Mouse (Mus musculus) urinary bladder, postnatal 25 days (tissue): ENCODE data around the gene Arid5b.
A peak's percentile ranks its signal among the peaks of the same experiment; 100 is the strongest.

Source experiments
- DNase-seq: peaks from one replicate; pipeline ENCODE4 v3.0.0; 2022; ENCODE audit warnings: low spot score

The Arid5b gene

GRCm38 (mm10) chr10:68269789-68270188 is 8.8 kb downstream of the Arid5b start:
- no peak for DNase-seq

GRCm38 (mm10) chr10:68268629-68269028 is 9.9 kb downstream of the Arid5b start:
- no peak for DNase-seq

GRCm38 (mm10) chr10:68263969-68264688 is 14.4 kb downstream of the Arid5b start:
- DNase-seq = no peak

- DNase-seq = no peak
Measured at GRCm38 (mm10) chr10:68263296-68263968, 15.1 kb downstream of the Arid5b start.

GRCm38 (mm10) chr10:68259601-68260000 is 18.9 kb downstream of the Arid5b start:
- no peak for DNase-seq

- DNase-seq = no peak
Measured at GRCm38 (mm10) chr10:68257358-68258056, 21.0 kb downstream of the Arid5b start.

GRCm38 (mm10) chr10:68256134-68256533 is 22.4 kb downstream of the Arid5b start:
- no peak for DNase-seq

- no peak for DNase-seq
Measured at GRCm38 (mm10) chr10:68253452-68254117, 25.0 kb downstream of the Arid5b start.

GRCm38 (mm10) chr10:68252650-68253049 is 25.9 kb downstream of the Arid5b start:
- DNase-seq = no peak

- DNase-seq = peak; percentile 40
Measured at GRCm38 (mm10) chr10:68249355-68249782, 29.2 kb downstream of the Arid5b start.

- no peak for DNase-seq
Measured at GRCm38 (mm10) chr10:68248281-68249015, 30.1 kb downstream of the Arid5b start.

- DNase-seq = no peak
Measured at GRCm38 (mm10) chr10:68247490-68248280, 30.9 kb downstream of the Arid5b start.

GRCm38 (mm10) chr10:68246603-68247247 is 31.8 kb downstream of the Arid5b start:
- no peak for DNase-seq

GRCm38 (mm10) chr10:68240804-68241485 is 37.6 kb downstream of the Arid5b start:
- DNase-seq = no peak

- no peak for DNase-seq
Measured at GRCm38 (mm10) chr10:68240094-68240803, 38.3 kb downstream of the Arid5b start.

GRCm38 (mm10) chr10:68239426-68240070 is 39.0 kb downstream of the Arid5b start:
- DNase-seq = no peak

- no peak for DNase-seq
Measured at GRCm38 (mm10) chr10:68238707-68239425, 39.7 kb downstream of the Arid5b start.

GRCm38 (mm10) chr10:68238182-68238581 is 40.4 kb downstream of the Arid5b start:
- no peak for DNase-seq
